Mouse (Mus musculus): ENCODE results near the gene Tcap. TPM values are rescaled to one million over a fixed set of nuclear protein-coding genes. Genes with fewer than 3 reads are reported as not detected.

Gene Tcap
- 9.9 and 83.8 TPM in 2 replicates for polyA plus RNA-seq (2012; rRNA removed)

DNA sequence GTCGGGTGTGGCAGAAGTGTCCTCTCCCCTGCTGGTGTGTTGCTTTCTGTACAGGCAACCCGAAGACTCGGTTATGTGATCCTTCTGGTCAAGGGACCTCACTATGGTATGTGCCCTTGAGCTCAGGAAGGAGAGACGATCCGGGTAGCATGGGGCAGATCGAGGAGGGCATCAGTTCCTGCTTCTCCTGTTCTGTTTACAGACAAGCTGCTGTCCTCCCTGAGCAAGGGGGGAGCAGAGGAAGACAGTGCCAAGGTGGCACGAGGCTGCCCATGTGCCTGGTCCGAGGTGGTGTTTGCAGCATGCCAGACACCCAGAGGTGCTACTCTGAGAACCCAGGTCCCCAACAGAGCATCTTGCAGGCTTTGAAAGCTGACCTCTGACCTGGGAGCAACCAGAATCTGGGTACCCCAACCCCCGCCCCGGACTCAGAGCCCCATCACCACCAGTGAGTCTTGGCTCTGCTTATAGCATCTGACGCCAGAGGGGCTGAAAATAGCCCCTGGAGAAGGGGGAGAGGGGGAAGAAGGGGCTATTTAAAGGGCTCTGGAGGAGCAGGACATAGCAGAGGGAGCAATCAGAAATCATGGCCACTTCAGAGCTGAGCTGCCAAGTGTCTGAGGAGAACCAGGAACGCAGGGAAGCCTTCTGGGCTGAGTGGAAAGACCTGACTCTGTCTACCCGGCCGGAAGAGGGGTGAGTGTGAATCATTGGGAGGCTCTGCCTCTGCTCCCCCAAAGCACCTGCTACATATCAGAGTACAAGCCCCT lies at the start of gene Tcap:
Tcap (plus strand) TSS at position 551 of the 770 bp plus-strand sequence.
- Histone ChIP-seq H3K27me3 (ENCODE audit: control insufficient read depth, insufficient read depth, low read length) (no peaks in the 10 kb centered on the region), H3K36me3 (ENCODE audit: control insufficient read depth, insufficient read depth, low read length) (peaks cover 20% of the 10 kb centered on the region), H3K4me1 (replicated peaks; ENCODE audit: control insufficient read depth, insufficient read depth, low read length) (peaks cover 3% of the 10 kb centered on the region; the same call in 1 of the 2 replicates), H3K27ac (ENCODE audit: control insufficient read depth, insufficient read depth, low read length) (no peak within 1 kb of the TSS), H3K4me3 (ENCODE audit: control insufficient read depth, insufficient read depth, low read length) (no peak within 1 kb of the TSS)
- TF ChIP-seq POLR2A (IDR thresholded peaks at IDR 0.05; ENCODE audit: control insufficient read depth, extremely low read depth, insufficient read depth, low read length, poor library complexity) = no peak
- no peak for TF ChIP-seq CTCF (IDR thresholded peaks at IDR 0.05; ENCODE audit: borderline replicate concordance, control insufficient read depth, extremely low read depth, insufficient read depth, low read length, poor library complexity)
- WGBS = 80% methylated on average over 14 of the region's 14 CpGs
- no peak for DNase-seq

DNA sequence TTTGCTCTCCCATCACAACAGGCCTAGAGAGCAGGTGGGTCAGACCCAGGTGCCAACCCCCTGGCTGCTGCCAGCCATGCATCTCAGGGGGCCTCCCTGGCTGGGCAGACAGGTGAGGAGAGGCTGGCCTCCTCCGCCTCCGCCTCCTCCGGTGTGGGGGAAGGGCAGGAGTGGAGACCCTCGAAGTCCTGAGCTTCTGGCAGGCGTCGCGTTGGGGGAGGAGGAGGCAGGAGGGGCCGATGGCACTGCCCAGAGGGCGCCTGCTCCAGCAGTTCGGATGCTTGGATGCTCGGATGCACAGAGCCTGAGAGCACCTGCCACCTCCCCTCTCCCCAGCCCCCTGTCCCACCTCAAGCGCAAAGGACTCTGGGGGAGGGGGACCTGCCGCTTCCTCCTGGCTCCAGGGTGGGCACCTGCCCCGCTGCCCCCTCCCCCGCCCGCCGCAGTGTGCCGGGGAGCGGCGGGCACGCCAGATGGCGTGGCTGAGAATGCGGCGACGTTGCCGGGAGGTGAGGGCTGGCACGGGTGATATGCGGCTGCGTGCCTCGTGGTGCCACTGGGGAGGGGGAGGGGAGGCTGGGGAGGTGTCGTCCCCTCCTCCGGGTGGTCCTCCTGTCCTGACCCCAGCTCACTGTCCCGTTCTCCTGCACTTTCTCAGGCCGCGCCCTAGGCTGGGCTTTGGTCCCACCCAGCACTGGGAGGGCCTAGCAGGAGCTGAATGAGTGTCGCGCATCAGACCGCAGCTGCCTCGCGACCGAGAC lies 49.5 kb upstream of the Tcap start:
- WGBS = 7% methylated on average over 40 of the region's 41 CpGs
- Histone ChIP-seq H3K4me3 (ENCODE audit: control insufficient read depth, insufficient read depth, low read length) (no peak overlapping the region), H3K27ac (ENCODE audit: control insufficient read depth, insufficient read depth, low read length) (no peak overlapping the region), H3K4me1 (replicated peaks; ENCODE audit: control insufficient read depth, insufficient read depth, low read length) (peaks cover 8% of the 10 kb centered on the region), H3K27me3 (ENCODE audit: control insufficient read depth, insufficient read depth, low read length) (peaks cover 52% of the 10 kb centered on the region), H3K36me3 (ENCODE audit: control insufficient read depth, insufficient read depth, low read length) (no peaks in the 10 kb centered on the region)
- no peak for DNase-seq
- TF ChIP-seq CTCF (IDR thresholded peaks at IDR 0.05; ENCODE audit: borderline replicate concordance, control insufficient read depth, extremely low read depth, insufficient read depth, low read length, poor library complexity) = no peak
- no peak for TF ChIP-seq POLR2A (IDR thresholded peaks at IDR 0.05; ENCODE audit: control insufficient read depth, extremely low read depth, insufficient read depth, low read length, poor library complexity)

DNA sequence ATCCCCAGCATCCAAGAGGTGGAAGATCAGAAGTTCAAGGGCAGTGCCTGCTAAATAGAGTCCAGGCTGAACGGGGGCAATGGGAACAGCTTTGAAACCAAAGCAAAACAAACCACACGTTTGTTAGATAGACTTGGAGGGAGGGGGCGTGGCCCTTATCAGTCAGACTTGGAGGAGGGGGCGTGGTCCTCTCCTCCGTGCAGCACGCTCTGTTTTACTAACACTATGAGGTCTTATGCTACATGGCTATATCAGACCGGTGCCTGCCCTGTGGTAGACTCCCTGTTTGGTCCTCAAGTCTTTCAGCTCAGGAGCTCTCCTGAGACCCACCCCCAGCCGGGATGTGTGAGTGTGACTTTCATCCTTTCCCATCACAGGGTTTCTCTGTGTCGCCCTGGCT lies 48.4 kb upstream of the Tcap start:
- Histone ChIP-seq H3K4me3 (ENCODE audit: control insufficient read depth, insufficient read depth, low read length) (no peak overlapping the region), H3K27ac (ENCODE audit: control insufficient read depth, insufficient read depth, low read length) (no peak overlapping the region), H3K27me3 (ENCODE audit: control insufficient read depth, insufficient read depth, low read length) (peaks cover 54% of the 10 kb centered on the region), H3K36me3 (ENCODE audit: control insufficient read depth, insufficient read depth, low read length) (no peaks in the 10 kb centered on the region), H3K4me1 (replicated peaks; ENCODE audit: control insufficient read depth, insufficient read depth, low read length) (peaks cover 8% of the 10 kb centered on the region)
- no peak for DNase-seq
- TF ChIP-seq CTCF (IDR thresholded peaks at IDR 0.05; ENCODE audit: borderline replicate concordance, control insufficient read depth, extremely low read depth, insufficient read depth, low read length, poor library complexity) (no peak), POLR2A (IDR thresholded peaks at IDR 0.05; ENCODE audit: control insufficient read depth, extremely low read depth, insufficient read depth, low read length, poor library complexity) (no peak)
- WGBS = 17% methylated on average over 9 of the region's 9 CpGs

DNA sequence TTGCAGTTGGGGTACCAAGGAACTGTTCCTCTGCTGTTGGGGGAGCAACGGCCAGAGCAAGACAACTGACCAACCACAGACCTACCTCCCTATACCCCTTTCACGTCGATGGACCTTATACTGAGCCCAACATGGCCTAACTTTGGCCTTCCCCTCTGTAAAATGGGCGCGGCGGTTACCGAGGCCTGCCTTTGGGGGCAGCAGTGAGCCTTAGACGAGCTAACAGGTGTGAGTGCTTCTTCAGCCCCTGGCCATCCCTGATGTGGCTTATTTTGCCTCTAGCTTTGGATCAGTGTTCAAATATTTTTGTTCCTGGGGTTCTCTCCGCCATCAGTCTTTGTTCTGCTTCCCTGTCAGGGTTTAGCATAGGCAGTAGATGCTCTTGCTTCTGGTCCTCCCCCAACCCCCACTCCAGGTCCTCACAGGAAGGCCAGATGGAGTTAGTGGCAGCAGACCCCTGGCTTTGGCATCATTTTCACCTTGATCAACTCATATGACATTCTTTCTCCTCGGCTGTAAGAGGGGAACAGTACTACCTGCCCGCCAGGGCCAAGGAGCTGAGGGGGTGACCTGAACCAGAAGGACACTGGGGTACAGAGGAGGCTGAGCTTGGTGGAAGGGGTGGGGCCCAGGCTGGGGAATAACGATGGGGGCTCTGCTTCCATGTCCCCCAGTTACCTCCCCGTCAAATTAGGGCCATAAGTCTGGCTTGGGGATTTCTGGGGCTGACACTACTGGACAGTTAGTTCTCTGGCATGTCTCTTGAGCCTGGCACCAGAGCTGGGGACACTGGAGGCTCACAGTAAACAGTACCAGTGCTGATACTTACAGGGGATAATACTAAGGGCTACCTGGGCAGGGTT lies 47.1 kb upstream of the Tcap start:
- no peaks in the 10 kb centered on the region for H3K36me3 ChIP-seq (ENCODE audit: control insufficient read depth, insufficient read depth, low read length)
- WGBS = 29% methylated on average over 13 of the region's 13 CpGs
- peaks cover 8% of the 10 kb centered on the region for H3K4me1 ChIP-seq (replicated peaks; ENCODE audit: control insufficient read depth, insufficient read depth, low read length)
- no peak overlapping the region for H3K4me3 ChIP-seq (ENCODE audit: control insufficient read depth, insufficient read depth, low read length)
- no peak for DNase-seq
- H3K27me3 ChIP-seq (ENCODE audit: control insufficient read depth, insufficient read depth, low read length) = peaks cover 48% of the 10 kb centered on the region
- H3K27ac ChIP-seq (ENCODE audit: control insufficient read depth, insufficient read depth, low read length) = no peak overlapping the region
- TF ChIP-seq CTCF (IDR thresholded peaks at IDR 0.05; ENCODE audit: borderline replicate concordance, control insufficient read depth, extremely low read depth, insufficient read depth, low read length, poor library complexity) (peak; percentile 38; the same call in 1 of the 2 replicates), POLR2A (IDR thresholded peaks at IDR 0.05; ENCODE audit: control insufficient read depth, extremely low read depth, insufficient read depth, low read length, poor library complexity) (no peak)

DNA sequence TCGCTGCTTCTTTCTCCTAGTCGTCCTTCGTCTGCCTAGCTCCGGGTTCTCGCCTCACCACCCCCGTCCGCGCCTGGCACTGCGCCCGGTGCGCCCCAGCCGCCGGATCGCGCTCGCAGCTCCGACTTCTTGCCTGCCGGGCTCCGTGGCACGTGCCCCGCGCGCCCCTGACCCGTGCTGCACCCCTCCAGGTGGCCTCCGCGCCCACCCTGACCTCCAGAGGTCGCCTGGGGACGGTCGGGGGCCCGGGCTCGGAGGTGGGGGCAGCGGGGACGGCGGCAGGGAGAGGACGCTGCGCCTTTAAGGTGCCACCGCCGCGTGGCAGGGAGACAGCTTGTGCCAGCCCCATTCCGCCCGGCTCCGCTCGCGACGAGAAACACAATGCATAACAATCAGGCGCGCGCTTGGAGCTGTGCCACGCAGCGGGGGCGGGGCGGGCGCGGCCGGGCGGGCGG lies 45.1 kb upstream of the Tcap start:
- DNase-seq = no peak
- TF ChIP-seq POLR2A (IDR thresholded peaks at IDR 0.05; ENCODE audit: control insufficient read depth, extremely low read depth, insufficient read depth, low read length, poor library complexity) (no peak), CTCF (IDR thresholded peaks at IDR 0.05; ENCODE audit: borderline replicate concordance, control insufficient read depth, extremely low read depth, insufficient read depth, low read length, poor library complexity) (no peak)
- Histone ChIP-seq H3K4me1 (replicated peaks; ENCODE audit: control insufficient read depth, insufficient read depth, low read length) (peaks cover 11% of the 10 kb centered on the region), H3K4me3 (ENCODE audit: control insufficient read depth, insufficient read depth, low read length) (no peak overlapping the region), H3K27me3 (ENCODE audit: control insufficient read depth, insufficient read depth, low read length) (peaks cover 40% of the 10 kb centered on the region), H3K36me3 (ENCODE audit: control insufficient read depth, insufficient read depth, low read length) (no peaks in the 10 kb centered on the region), H3K27ac (ENCODE audit: control insufficient read depth, insufficient read depth, low read length) (no peak overlapping the region)
- 3% methylated on average over 43 of the region's 57 CpGs for WGBS

DNA sequence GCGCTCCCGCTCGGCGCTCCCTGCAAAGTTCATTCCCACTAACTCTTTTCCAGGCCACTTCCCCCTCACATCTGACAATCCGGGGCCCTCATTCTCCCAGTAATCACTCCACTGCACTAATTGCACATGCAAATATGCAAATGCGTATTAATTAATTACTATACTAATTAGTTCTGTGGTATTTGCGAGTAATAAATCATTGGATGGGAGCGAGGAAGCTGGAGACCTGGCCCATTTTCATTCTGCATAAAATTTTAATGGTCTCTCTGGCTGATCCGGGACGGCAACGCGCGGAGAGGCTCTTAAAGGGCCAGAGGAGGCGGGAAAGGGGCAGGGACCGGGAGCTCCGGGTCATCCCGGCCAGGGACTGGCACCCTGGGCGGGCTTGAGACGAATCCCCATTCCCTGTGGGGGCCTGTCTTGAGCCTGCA lies 44.5 kb upstream of the Tcap start:
- WGBS = 5% methylated on average over 19 of the region's 19 CpGs
- no peak for TF ChIP-seq CTCF (IDR thresholded peaks at IDR 0.05; ENCODE audit: borderline replicate concordance, control insufficient read depth, extremely low read depth, insufficient read depth, low read length, poor library complexity)
- TF ChIP-seq POLR2A (IDR thresholded peaks at IDR 0.05; ENCODE audit: control insufficient read depth, extremely low read depth, insufficient read depth, low read length, poor library complexity) = no peak
- no peak overlapping the region for H3K27ac ChIP-seq (ENCODE audit: control insufficient read depth, insufficient read depth, low read length)
- no peaks in the 10 kb centered on the region for H3K36me3 ChIP-seq (ENCODE audit: control insufficient read depth, insufficient read depth, low read length)
- H3K4me3 ChIP-seq (ENCODE audit: control insufficient read depth, insufficient read depth, low read length) = no peak overlapping the region
- peaks cover 11% of the 10 kb centered on the region for H3K4me1 ChIP-seq (replicated peaks; ENCODE audit: control insufficient read depth, insufficient read depth, low read length)
- H3K27me3 ChIP-seq (ENCODE audit: control insufficient read depth, insufficient read depth, low read length) = peaks cover 36% of the 10 kb centered on the region
- DNase-seq = no peak

All from thymus, adult 2 months (tissue).